Mouse (Mus musculus): Measurements from ENCODE around the gene Slc25a13. TPM values are rescaled to one million over a fixed set of nuclear protein-coding genes. Genes with fewer than 3 reads are reported as not detected.

Gene Slc25a13
- polyA plus RNA-seq, 1 experiment from 2014 or later: 55.2 TPM

- Histone ChIP-seq H3K9me3 (replicated peaks; ENCODE audit: low read length) (no peaks in the 10 kb centered on the region), H3K4me2 (ENCODE audit: low read length) (no peak overlapping the region), H3K4me1 (replicated peaks; ENCODE audit: insufficient read depth, low read length) (no peaks in the 10 kb centered on the region), H3K4me3 (replicated peaks; ENCODE audit: low read depth, low read length) (no peak overlapping the region), H3K9ac (ENCODE audit: low read depth, low read length) (no peak overlapping the region), H3K27me3 (ENCODE audit: insufficient read depth, low read length) (no peaks in the 10 kb centered on the region), H3K27ac (no peak overlapping the region), H3K36me3 (ENCODE audit: insufficient read depth, low read length) (no peaks in the 10 kb centered on the region)
- no peak for TF ChIP-seq CTCF (IDR thresholded peaks at IDR 0.05; ENCODE audit: low read depth)
- no peak for ATAC-seq (replicated peaks; ENCODE audit: low FRiP score, low read depth)
- DNase-seq (ENCODE audit: low spot score): no peak
- WGBS: 71% methylated on average over 9 of the region's 9 CpGs
These were observed 116.0 kb downstream of the Slc25a13 start for GRCm38 (mm10) chr6:6100892-6101480.

GRCm38 (mm10) chr6:6093978-6094377 is 123.0 kb downstream of the Slc25a13 start:
- no peak for TF ChIP-seq CTCF (IDR thresholded peaks at IDR 0.05; ENCODE audit: low read depth)
- DNase-seq (ENCODE audit: low spot score) (no peak), ATAC-seq (replicated peaks; ENCODE audit: low FRiP score, low read depth) (no peak)

GRCm38 (mm10) chr6:6093522-6093921 is 123.5 kb downstream of the Slc25a13 start:
- H3K27ac ChIP-seq: no peak overlapping the region
- 53% methylated on average over 3 of the region's 3 CpGs for WGBS

More at GRCm38 (mm10) chr6:6093978-6094377, 123.0 kb downstream of the Slc25a13 start:
- H3K27me3 ChIP-seq (ENCODE audit: insufficient read depth, low read length): no peaks in the 10 kb centered on the region
- 58% methylated on average over 3 of the region's 3 CpGs for WGBS
- no peak overlapping the region for H3K4me2 ChIP-seq (ENCODE audit: low read length)
- no peak overlapping the region for H3K27ac ChIP-seq
- H3K4me1 ChIP-seq (replicated peaks; ENCODE audit: insufficient read depth, low read length): no peaks in the 10 kb centered on the region; the same call in 1 of the 2 replicates
- H3K4me3 ChIP-seq (replicated peaks; ENCODE audit: low read depth, low read length): no peak overlapping the region
- H3K9ac ChIP-seq (ENCODE audit: low read depth, low read length): no peak overlapping the region
- H3K9me3 ChIP-seq (replicated peaks; ENCODE audit: low read length): no peaks in the 10 kb centered on the region
- H3K36me3 ChIP-seq (ENCODE audit: insufficient read depth, low read length): no peaks in the 10 kb centered on the region

GRCm38 (mm10) chr6:6092497-6092896 is 124.5 kb downstream of the Slc25a13 start:
- ATAC-seq (replicated peaks; ENCODE audit: low FRiP score, low read depth) (peak; percentile 87), DNase-seq (ENCODE audit: low spot score) (peak; percentile 35)
- H3K27ac ChIP-seq: no peak overlapping the region
- H3K9me3 ChIP-seq (replicated peaks; ENCODE audit: low read length): no peaks in the 10 kb centered on the region
- no peak overlapping the region for H3K4me2 ChIP-seq (ENCODE audit: low read length)
- H3K4me3 ChIP-seq (replicated peaks; ENCODE audit: low read depth, low read length): no peak overlapping the region
- H3K36me3 ChIP-seq (ENCODE audit: insufficient read depth, low read length): no peaks in the 10 kb centered on the region
- H3K4me1 ChIP-seq (replicated peaks; ENCODE audit: insufficient read depth, low read length): no peaks in the 10 kb centered on the region; the same call in 1 of the 2 replicates
- no peak overlapping the region for H3K9ac ChIP-seq (ENCODE audit: low read depth, low read length)
- no peak for TF ChIP-seq CTCF (IDR thresholded peaks at IDR 0.05; ENCODE audit: low read depth)
- WGBS: 41% methylated on average over 10 of the region's 10 CpGs
- H3K27me3 ChIP-seq (ENCODE audit: insufficient read depth, low read length): no peaks in the 10 kb centered on the region

More at GRCm38 (mm10) chr6:6093522-6093921, 123.5 kb downstream of the Slc25a13 start:
- Histone ChIP-seq H3K27me3 (ENCODE audit: insufficient read depth, low read length) (no peaks in the 10 kb centered on the region), H3K9me3 (replicated peaks; ENCODE audit: low read length) (no peaks in the 10 kb centered on the region), H3K4me3 (replicated peaks; ENCODE audit: low read depth, low read length) (no peak overlapping the region), H3K4me2 (ENCODE audit: low read length) (no peak overlapping the region), H3K4me1 (replicated peaks; ENCODE audit: insufficient read depth, low read length) (no peaks in the 10 kb centered on the region; the same call in 1 of the 2 replicates), H3K36me3 (ENCODE audit: insufficient read depth, low read length) (no peaks in the 10 kb centered on the region), H3K9ac (ENCODE audit: low read depth, low read length) (no peak overlapping the region)
- DNase-seq (ENCODE audit: low spot score) (no peak), ATAC-seq (replicated peaks; ENCODE audit: low FRiP score, low read depth) (0 out of 2 replicates have a peak, but pooled peaks have one; percentile 19)
- no peak for TF ChIP-seq CTCF (IDR thresholded peaks at IDR 0.05; ENCODE audit: low read depth)

GRCm38 (mm10) chr6:6091016-6091415 is 126.0 kb downstream of the Slc25a13 start:
- H3K9me3 ChIP-seq (replicated peaks; ENCODE audit: low read length): no peaks in the 10 kb centered on the region
- TF ChIP-seq CTCF (IDR thresholded peaks at IDR 0.05; ENCODE audit: low read depth): no peak
- no peaks in the 10 kb centered on the region for H3K36me3 ChIP-seq (ENCODE audit: insufficient read depth, low read length)
- WGBS: 82% methylated on average over 3 of the region's 3 CpGs
- no peaks in the 10 kb centered on the region for H3K27me3 ChIP-seq (ENCODE audit: insufficient read depth, low read length)
- H3K4me2 ChIP-seq (ENCODE audit: low read length): no peak overlapping the region
- DNase-seq (ENCODE audit: low spot score) (no peak), ATAC-seq (replicated peaks; ENCODE audit: low FRiP score, low read depth) (no peak)
- H3K4me1 ChIP-seq (replicated peaks; ENCODE audit: insufficient read depth, low read length): no peaks in the 10 kb centered on the region; the same call in 1 of the 2 replicates
- H3K9ac ChIP-seq (ENCODE audit: low read depth, low read length): no peak overlapping the region
- H3K27ac ChIP-seq: no peak overlapping the region
- H3K4me3 ChIP-seq (replicated peaks; ENCODE audit: low read depth, low read length): no peak overlapping the region

GRCm38 (mm10) chr6:6088151-6088550 is 128.8 kb downstream of the Slc25a13 start:
- no peak overlapping the region for H3K9ac ChIP-seq (ENCODE audit: low read depth, low read length)
- TF ChIP-seq CTCF (IDR thresholded peaks at IDR 0.05; ENCODE audit: low read depth): no peak
- ATAC-seq (replicated peaks; ENCODE audit: low FRiP score, low read depth) (no peak), DNase-seq (ENCODE audit: low spot score) (no peak)
- no peaks in the 10 kb centered on the region for H3K36me3 ChIP-seq (ENCODE audit: insufficient read depth, low read length)
- H3K27ac ChIP-seq: no peak overlapping the region
- no peaks in the 10 kb centered on the region; the same call in 1 of the 2 replicates for H3K4me1 ChIP-seq (replicated peaks; ENCODE audit: insufficient read depth, low read length)
- no peaks in the 10 kb centered on the region for H3K27me3 ChIP-seq (ENCODE audit: insufficient read depth, low read length)
- 87% methylated on average over 4 of the region's 4 CpGs for WGBS
- no peak overlapping the region for H3K4me2 ChIP-seq (ENCODE audit: low read length)
- H3K4me3 ChIP-seq (replicated peaks; ENCODE audit: low read depth, low read length): no peak overlapping the region
- no peaks in the 10 kb centered on the region for H3K9me3 ChIP-seq (replicated peaks; ENCODE audit: low read length)
